Mouse (Mus musculus): ENCODE measurements around the gene Cish. TPM values are rescaled to one million over a fixed set of nuclear protein-coding genes. Genes with fewer than 3 reads are reported as not detected.

Cish gene
- total and polyA plus RNA-seq, 2 experiments from 2014 or later: 4.0 to 11.2 TPM

GRCm38 (mm10) chr9:107307099-107307872, 11.5 kb downstream of the Cish start:
- Histone ChIP-seq H3K4me2 (ENCODE audit: low read depth) (no peak overlapping the region), H3K4me1 (ENCODE audit: insufficient read depth) (no peaks in the 10 kb centered on the region), H3K9me3 (ENCODE audit: low read length) (no peaks in the 10 kb centered on the region), H3K27ac (ENCODE audit: low read depth, low read length) (no peak overlapping the region), H3K9ac (no peak overlapping the region), H3K27me3 (ENCODE audit: insufficient read depth, low read length) (no peaks in the 10 kb centered on the region), H3K4me3 (ENCODE audit: low read depth, low read length) (no peak overlapping the region), H3K36me3 (ENCODE audit: insufficient read depth) (peaks cover 2% of the 10 kb centered on the region; the same call in 1 of the 2 replicates)
- TF ChIP-seq CTCF (IDR thresholded peaks at IDR 0.05; ENCODE audit: low read depth): no peak
- no peak for DNase-seq
- ATAC-seq: no peak
- WGBS: 94% methylated on average over 11 of the region's 11 CpGs

GRCm38 (mm10) chr9:107307886-107308285, 12.1 kb downstream of the Cish start:
- H3K4me1 ChIP-seq (ENCODE audit: insufficient read depth): no peaks in the 10 kb centered on the region
- ATAC-seq (no peak), DNase-seq (no peak)
- no peak overlapping the region for H3K4me2 ChIP-seq (ENCODE audit: low read depth)
- no peak overlapping the region for H3K4me3 ChIP-seq (ENCODE audit: low read depth, low read length)
- TF ChIP-seq CTCF (IDR thresholded peaks at IDR 0.05; ENCODE audit: low read depth): no peak
- no peaks in the 10 kb centered on the region for H3K36me3 ChIP-seq (ENCODE audit: insufficient read depth)
- no peaks in the 10 kb centered on the region for H3K27me3 ChIP-seq (ENCODE audit: insufficient read depth, low read length)
- no peak overlapping the region for H3K9ac ChIP-seq
- no peaks in the 10 kb centered on the region for H3K9me3 ChIP-seq (ENCODE audit: low read length)
- H3K27ac ChIP-seq (ENCODE audit: low read depth, low read length): no peak overlapping the region
- 65% methylated on average over 12 of the region's 12 CpGs for WGBS

GRCm38 (mm10) chr9:107308346-107309000, 12.6 kb downstream of the Cish start:
- Histone ChIP-seq H3K9ac (no peak overlapping the region), H3K36me3 (ENCODE audit: insufficient read depth) (no peaks in the 10 kb centered on the region), H3K4me3 (ENCODE audit: low read depth, low read length) (no peak overlapping the region), H3K9me3 (ENCODE audit: low read length) (no peaks in the 10 kb centered on the region), H3K27me3 (ENCODE audit: insufficient read depth, low read length) (no peaks in the 10 kb centered on the region), H3K4me2 (ENCODE audit: low read depth) (no peak overlapping the region), H3K27ac (ENCODE audit: low read depth, low read length) (no peak overlapping the region), H3K4me1 (ENCODE audit: insufficient read depth) (no peaks in the 10 kb centered on the region)
- no peak for DNase-seq
- WGBS: 88% methylated on average over 9 of the region's 9 CpGs
- TF ChIP-seq CTCF (IDR thresholded peaks at IDR 0.05; ENCODE audit: low read depth): no peak
- no peak for ATAC-seq

GRCm38 (mm10) chr9:107309171-107309570, 13.3 kb downstream of the Cish start:
- Histone ChIP-seq H3K4me2 (ENCODE audit: low read depth) (no peak overlapping the region), H3K4me3 (ENCODE audit: low read depth, low read length) (no peak overlapping the region), H3K4me1 (ENCODE audit: insufficient read depth) (no peaks in the 10 kb centered on the region), H3K27ac (ENCODE audit: low read depth, low read length) (no peak overlapping the region), H3K36me3 (ENCODE audit: insufficient read depth) (no peaks in the 10 kb centered on the region), H3K9ac (no peak overlapping the region), H3K27me3 (ENCODE audit: insufficient read depth, low read length) (no peaks in the 10 kb centered on the region), H3K9me3 (ENCODE audit: low read length) (no peaks in the 10 kb centered on the region)
- 90% methylated on average over 9 of the region's 9 CpGs for WGBS
- no peak for DNase-seq
- no peak for TF ChIP-seq CTCF (IDR thresholded peaks at IDR 0.05; ENCODE audit: low read depth)
- ATAC-seq: no peak

DNA sequence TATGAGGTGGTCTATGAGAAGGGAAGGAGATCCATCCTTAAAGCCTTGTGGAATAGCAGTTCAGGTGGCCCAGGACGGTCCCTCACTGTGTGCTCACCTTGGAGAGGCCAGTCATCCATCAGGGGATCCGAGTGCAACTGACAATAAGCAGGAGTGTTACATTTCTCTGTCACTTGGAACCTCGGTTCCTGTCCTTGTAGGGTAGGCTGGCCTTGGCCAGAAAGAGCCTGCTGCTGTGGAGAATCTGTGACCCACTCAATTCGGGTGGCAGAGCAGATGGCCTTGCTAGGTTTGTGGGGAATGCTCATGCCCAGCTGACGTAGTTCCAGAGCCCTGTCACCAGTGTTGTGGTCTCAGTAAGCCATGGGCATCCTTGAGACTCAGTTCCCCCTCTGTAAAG, 13.8 kb downstream of the Cish start:
- Histone ChIP-seq H3K9me3 (ENCODE audit: low read length) (no peaks in the 10 kb centered on the region), H3K27me3 (ENCODE audit: insufficient read depth, low read length) (no peaks in the 10 kb centered on the region), H3K4me2 (ENCODE audit: low read depth) (no peak overlapping the region), H3K36me3 (ENCODE audit: insufficient read depth) (no peaks in the 10 kb centered on the region), H3K4me3 (ENCODE audit: low read depth, low read length) (no peak overlapping the region), H3K4me1 (ENCODE audit: insufficient read depth) (no peaks in the 10 kb centered on the region), H3K9ac (no peak overlapping the region), H3K27ac (ENCODE audit: low read depth, low read length) (no peak overlapping the region)
- DNase-seq: no peak
- no peak for ATAC-seq
- TF ChIP-seq CTCF (IDR thresholded peaks at IDR 0.05; ENCODE audit: low read depth): no peak
- 70% methylated on average over 5 of the region's 5 CpGs for WGBS

GRCm38 (mm10) chr9:107312811-107313584, 17.2 kb downstream of the Cish start:
- ATAC-seq (no peak), DNase-seq (no peak)
- H3K9ac ChIP-seq: no peak overlapping the region
- H3K4me2 ChIP-seq (ENCODE audit: low read depth): no peak overlapping the region
- H3K27me3 ChIP-seq (ENCODE audit: insufficient read depth, low read length): no peaks in the 10 kb centered on the region
- 67% methylated on average over 10 of the region's 10 CpGs for WGBS
- no peak for TF ChIP-seq CTCF (IDR thresholded peaks at IDR 0.05; ENCODE audit: low read depth)
- H3K9me3 ChIP-seq (ENCODE audit: low read length): no peaks in the 10 kb centered on the region
- no peaks in the 10 kb centered on the region for H3K36me3 ChIP-seq (ENCODE audit: insufficient read depth)
- no peak overlapping the region for H3K4me3 ChIP-seq (ENCODE audit: low read depth, low read length)
- H3K27ac ChIP-seq (ENCODE audit: low read depth, low read length): no peak overlapping the region
- H3K4me1 ChIP-seq (ENCODE audit: insufficient read depth): no peaks in the 10 kb centered on the region

- Histone ChIP-seq H3K27ac (ENCODE audit: low read depth, low read length) (no peak overlapping the region), H3K4me2 (ENCODE audit: low read depth) (no peak overlapping the region), H3K9ac (no peak overlapping the region), H3K4me3 (ENCODE audit: low read depth, low read length) (no peak overlapping the region), H3K36me3 (ENCODE audit: insufficient read depth) (no peaks in the 10 kb centered on the region), H3K4me1 (ENCODE audit: insufficient read depth) (no peaks in the 10 kb centered on the region), H3K27me3 (ENCODE audit: insufficient read depth, low read length) (no peaks in the 10 kb centered on the region), H3K9me3 (ENCODE audit: low read length) (no peaks in the 10 kb centered on the region)
- ATAC-seq (no peak), DNase-seq (no peak)
- WGBS: 87% methylated on average over 3 of the region's 3 CpGs
- TF ChIP-seq CTCF (IDR thresholded peaks at IDR 0.05; ENCODE audit: low read depth): no peak
These were observed 18.1 kb downstream of the Cish start for GRCm38 (mm10) chr9:107313926-107314325.
